Mouse (Mus musculus) hindbrain, embryonic 12.5 days (tissue): ENCODE data around the gene Shc4. TPM values are rescaled to one million over a fixed set of nuclear protein-coding genes. Genes with fewer than 3 reads are reported as not detected.

Experiments used
- ATAC-seq: fragments of 200-750 bp; cut with Nextera tagmentation; 2 replicates; pipeline ENCODE4 v1.8.0; 2017; ENCODE audit warnings: moderate TSS enrichment; ENCODE audit not compliant: low FRiP score
- H3K27ac ChIP-seq: fragments of 300-500 bp; sonication (generic); 2 replicates; pipeline ENCODE4 v1.5.1; 2016; ENCODE audit warnings: mild to moderate bottlenecking
- H3K27me3 ChIP-seq: fragments of 300-500 bp; sonication (generic); 2 replicates; pipeline ENCODE4 v1.6.1; 2016; ENCODE audit warnings: mild to moderate bottlenecking
- H3K36me3 ChIP-seq: fragments of 300-500 bp; sonication (generic); 2 replicates; pipeline ENCODE4 v1.6.1; 2016; ENCODE audit warnings: mild to moderate bottlenecking
- H3K4me1 ChIP-seq: fragments of 300-500 bp; sonication (generic); 2 replicates; pipeline ENCODE4 v1.6.1; 2016
- H3K4me2 ChIP-seq: fragments of 300-500 bp; sonication (generic); replicated peaks from 2 replicates; pipeline ENCODE4 v1.6.1; 2016; ENCODE audit warnings: mild to moderate bottlenecking
- H3K4me3 ChIP-seq: fragments of 300-500 bp; sonication (generic); 2 replicates; pipeline ENCODE4 v1.5.1; 2016; ENCODE audit warnings: mild to moderate bottlenecking
- H3K9ac ChIP-seq: fragments of 300-500 bp; sonication (generic); 2 replicates; pipeline ENCODE4 v1.6.1; 2016; ENCODE audit warnings: mild to moderate bottlenecking, moderate library complexity
- H3K9me3 ChIP-seq: fragments of 300-500 bp; sonication (generic); replicated peaks from 2 replicates; pipeline ENCODE4 v1.6.1; 2016; ENCODE audit warnings: mild to moderate bottlenecking
- WGBS: fragments of 180-500 bp; shearing (Covaris S2); methylation state at CpG from one replicate; pipeline ENCODE4 v1.1.7; 2016; 5-methylcytosine and 5-hydroxymethylcytosine counted together
- polyA plus RNA-seq: library from polyadenylated mRNA; unstranded; fragments of >200 nt; fragmentation: Nextera tagmentation; extraction: Ambion mirVana; gene quantifications from 2 replicates; pipeline ENCODE4 v1.2.1, GENCODE M21; 2016

The Shc4 gene
- polyA plus RNA-seq, 1 experiment from 2014 or later = 3.2 TPM

GRCm38 (mm10) chr2:125591895-125592294 lies 132.1 kb downstream of the Shc4 start:
- Histone ChIP-seq H3K4me2 (no peak overlapping the region), H3K36me3 (peaks cover 37% of the 10 kb centered on the region), H3K9ac (no peak overlapping the region), H3K4me1 (no peaks in the 10 kb centered on the region), H3K4me3 (no peak overlapping the region), H3K27me3 (no peaks in the 10 kb centered on the region), H3K9me3 (no peaks in the 10 kb centered on the region), H3K27ac (no peak overlapping the region)
- 98% methylated on average over 4 of the region's 4 CpGs for WGBS
- no peak for ATAC-seq

- Histone ChIP-seq H3K4me2 (no peak overlapping the region), H3K4me1 (no peaks in the 10 kb centered on the region), H3K9ac (no peak overlapping the region), H3K27me3 (no peaks in the 10 kb centered on the region), H3K36me3 (peaks cover 42% of the 10 kb centered on the region), H3K9me3 (no peaks in the 10 kb centered on the region), H3K4me3 (no peak overlapping the region), H3K27ac (no peak overlapping the region)
- ATAC-seq = no peak
- 93% methylated on average over 12 of the region's 12 CpGs for WGBS
Observed at GRCm38 (mm10) chr2:125589287-125589686, 134.7 kb downstream of the Shc4 start.

- ATAC-seq = no peak
- Histone ChIP-seq H3K27ac (no peak overlapping the region), H3K4me2 (no peak overlapping the region), H3K9ac (no peak overlapping the region), H3K4me1 (no peaks in the 10 kb centered on the region), H3K36me3 (peaks cover 55% of the 10 kb centered on the region), H3K9me3 (no peaks in the 10 kb centered on the region), H3K4me3 (no peak overlapping the region), H3K27me3 (no peaks in the 10 kb centered on the region)
- WGBS = 89% methylated on average over 5 of the region's 5 CpGs
Observed at GRCm38 (mm10) chr2:125581081-125581480, 142.9 kb downstream of the Shc4 start.

- H3K27me3 ChIP-seq = no peaks in the 10 kb centered on the region
- H3K4me2 ChIP-seq = no peak overlapping the region
- ATAC-seq = no peak
- 81% methylated on average over 4 of the region's 4 CpGs for WGBS
- no peaks in the 10 kb centered on the region for H3K4me1 ChIP-seq
- H3K9ac ChIP-seq = no peak overlapping the region
- peaks cover 60% of the 10 kb centered on the region for H3K36me3 ChIP-seq
- H3K9me3 ChIP-seq = no peaks in the 10 kb centered on the region
- H3K4me3 ChIP-seq = no peak overlapping the region
- H3K27ac ChIP-seq = no peak overlapping the region
Observed at GRCm38 (mm10) chr2:125577670-125578069, 146.3 kb downstream of the Shc4 start.

Other genes with a start within 250 kb of the Shc4 start
- gene Gm9913, start 219.1 kb downstream of the Shc4 start, polyA plus RNA-seq = 0.34 and 0.36 TPM in 2 replicates
- gene Fbn1, start 216.2 kb downstream of the Shc4 start, polyA plus RNA-seq = 14.8 and 18.7 TPM in 2 replicates
- 6.7 and 7.5 TPM in 2 replicates for gene Cep152, start 99.0 kb downstream of the Shc4 start, polyA plus RNA-seq
- gene Eid1, start 51.1 kb downstream of the Shc4 start, polyA plus RNA-seq = 392 and 403 TPM in 2 replicates
- gene Secisbp2l, start 58.7 kb upstream of the Shc4 start, polyA plus RNA-seq = 32.3 and 33.5 TPM in 2 replicates
- 35.2 and 35.3 TPM in 2 replicates for gene Galk2, start 135.0 kb upstream of the Shc4 start, polyA plus RNA-seq
- gene Cops2, start 135.0 kb upstream of the Shc4 start, polyA plus RNA-seq = 76.4 and 82.0 TPM in 2 replicates